Mouse (Mus musculus) thymus, adult 18-20 months (tissue): ENCODE results near the gene Bcl3.

Experiments used
- DNase-seq, 2 experiments: peaks; one replicate each; pipeline ENCODE4 v3.0.0; 2022; ENCODE audit warnings: mixed read lengths in 2 of 2

Gene Bcl3

DNA sequence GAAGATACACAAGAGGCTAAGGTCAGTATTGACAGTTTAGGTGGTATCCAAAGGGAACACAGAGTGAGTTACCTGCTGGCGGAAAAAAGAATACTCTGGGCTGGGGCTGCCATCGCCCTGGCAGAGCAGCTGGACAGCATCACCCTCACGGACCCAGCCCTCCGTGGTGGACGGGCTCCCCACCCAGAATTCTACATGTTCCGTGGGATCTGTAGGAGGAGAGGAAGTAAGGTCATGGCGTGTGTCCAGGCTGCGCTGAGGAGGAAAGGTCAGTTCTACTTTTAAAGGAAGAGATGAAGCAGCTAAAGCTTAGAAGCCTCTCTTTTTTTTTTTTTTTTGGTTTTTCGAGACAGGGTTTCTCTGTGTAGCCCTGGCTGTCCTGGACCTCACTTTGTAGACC is 58.0 kb downstream of the Bcl3 start:
- no peak for DNase-seq

DNA sequence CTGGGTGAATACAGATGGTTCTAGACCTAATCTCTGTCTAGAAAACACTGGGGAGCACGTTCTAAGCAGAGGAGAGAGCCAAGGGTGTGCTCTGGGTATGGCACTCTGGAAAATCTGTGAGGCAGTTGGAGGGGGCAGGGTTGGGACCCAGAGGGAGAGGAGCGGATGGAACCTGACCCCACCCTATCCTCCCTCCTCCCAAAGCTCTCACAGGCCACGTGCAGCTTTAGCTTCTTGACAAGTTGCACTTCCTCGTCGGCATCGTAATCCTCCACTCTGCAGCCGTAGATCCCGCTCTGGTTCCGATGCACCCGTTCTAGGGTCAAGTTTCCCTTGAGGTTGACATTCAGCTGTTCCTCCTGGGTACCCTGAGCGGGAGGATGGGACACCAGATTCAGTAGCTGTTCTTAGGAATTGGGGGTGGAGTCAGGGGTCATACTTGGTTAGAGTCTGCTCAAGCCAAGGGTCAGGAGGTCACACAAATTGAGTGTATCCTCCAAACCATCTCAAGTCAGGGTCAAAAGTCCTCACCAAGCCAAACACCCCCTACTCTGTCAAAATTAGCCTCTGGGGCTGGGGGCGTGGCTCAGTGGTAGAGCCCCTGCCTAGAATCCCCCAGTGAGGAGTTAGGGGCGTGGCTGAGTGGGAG is 58.6 kb downstream of the Bcl3 start:
- no peak for DNase-seq

DNA sequence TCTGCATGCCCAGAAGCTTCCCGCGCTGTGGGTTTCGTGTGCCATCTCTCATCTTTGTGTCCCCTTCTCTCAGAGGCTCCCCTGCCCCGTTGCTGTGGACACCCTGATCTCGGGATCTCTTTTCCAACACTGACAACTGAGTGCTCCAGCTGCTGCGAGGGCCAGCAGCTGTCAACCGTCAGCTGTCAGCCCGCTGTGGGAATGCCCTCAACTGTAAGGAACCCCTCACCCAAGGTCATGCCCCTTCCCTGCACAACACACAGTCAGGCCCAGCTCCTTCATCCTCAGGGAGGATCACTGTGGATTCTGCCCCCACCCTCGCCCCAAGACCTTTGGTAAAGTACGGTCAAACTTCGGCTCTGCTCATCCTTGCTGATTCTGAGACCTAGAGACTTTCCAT is 60.3 kb downstream of the Bcl3 start:
- no peak for DNase-seq

DNA sequence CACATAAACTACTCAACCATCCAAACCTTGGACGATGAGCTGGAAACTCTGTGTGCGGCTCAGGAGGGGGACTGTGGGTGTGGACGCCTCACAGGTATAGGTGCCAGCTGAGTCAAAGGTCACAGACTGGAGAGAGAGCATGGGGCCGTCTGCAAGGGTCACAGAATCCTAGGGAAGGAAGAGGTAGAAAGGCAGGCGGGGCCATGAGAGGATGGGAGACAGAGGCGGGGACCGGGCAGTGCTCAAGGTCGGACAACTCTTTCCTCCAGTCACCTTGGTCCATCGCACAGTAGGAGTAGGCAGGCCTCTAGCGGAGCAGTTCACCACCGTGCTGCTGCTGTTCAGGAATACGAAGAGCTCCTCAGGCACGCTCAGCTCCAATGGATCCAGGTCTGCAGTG is 62.5 kb downstream of the Bcl3 start:
- no peak for DNase-seq

DNA sequence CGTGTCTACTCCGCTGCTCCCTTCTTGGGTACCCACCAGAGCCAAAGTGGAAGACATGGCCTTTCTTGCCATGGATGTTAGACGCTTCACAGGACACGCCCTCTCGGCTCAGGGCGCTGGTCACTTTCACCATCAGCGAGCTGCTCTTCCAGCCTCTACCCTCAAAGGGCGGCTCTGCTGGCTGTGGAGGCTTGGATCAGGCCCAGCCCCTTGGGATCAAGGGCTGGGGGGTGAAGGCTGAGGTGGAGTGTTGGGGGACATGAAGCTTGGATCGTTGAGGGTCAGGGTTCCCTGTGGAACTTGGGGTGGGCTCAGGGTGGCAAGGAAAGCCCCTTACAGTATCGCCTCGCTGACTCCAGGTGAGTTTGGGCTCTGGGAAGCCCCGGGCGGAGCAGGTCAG is 63.9 kb downstream of the Bcl3 start:
- DNase-seq = no peak
